ENCODE assay signal across 18 mouse cellular contexts in genomic region chr13:117722090-117722489, GRCm38 (mm10).
DNase-seq lines count a peak whose midpoint lies in the region; ATAC-seq and TF ChIP-seq lines count a peak whose summit lies in the region.
"Had no signal": no experiment of that assay in that cellular context is flagged by ENCODE, and none has a peak within 500 bp of the region (broad histone marks: within the 10 kb centered on the region; RNA-seq: fewer than 3 reads in every experiment).

No protein-coding gene starts in this region.

- ATAC-seq in frontal cortex, adult (ENCODE audit: low TSS enrichment) = 0 out of 2 replicates have a peak, but pooled peaks have one; percentile 20
- ATAC-seq: midbrain, embryonic 15.5 days had no signal

- WGBS in kidney, adult 2 months = 37% methylated on average over 4 of the region's 4 CpGs

- no peak for TF ChIP-seq POLR2A in brain, embryonic 14.5 days (IDR thresholded peaks at IDR 0.05; ENCODE audit: borderline replicate concordance, extremely low read depth, insufficient read depth, insufficient read length, poor library complexity, severe bottlenecking)
- no peak for TF ChIP-seq POLR2A in kidney, adult 2 months (IDR thresholded peaks at IDR 0.05; ENCODE audit: low read depth, low read length)

- no peaks in the 10 kb centered on the region for H3K36me3 ChIP-seq in kidney, adult 2 months (ENCODE audit: control insufficient read depth, insufficient read depth, low read length)
- H3K36me3 ChIP-seq: embryonic facial prominence, embryonic 15.5 days; midbrain, embryonic 15.5 days had no signal

- no peak overlapping the region for H3K4me3 ChIP-seq in layer of hippocampus, adult 2 months
- H3K4me3 ChIP-seq in kidney, adult 2 months (ENCODE audit: insufficient read depth, low read depth, low read length) = no peak overlapping the region
- H3K4me3 ChIP-seq: embryonic facial prominence, embryonic 15.5 days; gastrocnemius, adult 2 months; midbrain, embryonic 15.5 days; myocyte had no signal

- DNase-seq in frontal cortex, postnatal 14 days (ENCODE audit: low spot score in 2 of 2) = no peak
- DNase-seq in brain, adult 2 months (ENCODE audit: low read depth, low spot score) = peak; percentile 64
- DNase-seq in brain, embryonic 14.5 days (ENCODE audit: low read depth) = peak; percentile 50
- peak; percentile 41 to 66 for DNase-seq in layer of hippocampus, adult 2 months (ENCODE audit: low spot score in 2 of 2)
- DNase-seq in kidney, adult 2 months = no peak
- DNase-seq in adrenal gland, postnatal 10 days = no peak
- DNase-seq: adrenal gland, adult 8-10 months; gastrocnemius, adult 2 months; kidney, adult 9 months; kidney, postnatal 36 days; lung, adult 18-20 months; lung, postnatal 14 days; thymus, postnatal 25 days had no signal

- H3K4me1 ChIP-seq in kidney, adult 2 months (ENCODE audit: control insufficient read depth, insufficient read depth, low read length) = no peaks in the 10 kb centered on the region
- H3K4me1 ChIP-seq: embryonic facial prominence, embryonic 15.5 days; midbrain, embryonic 15.5 days had no signal

- no peaks in the 10 kb centered on the region for H3K27me3 ChIP-seq in kidney, adult 2 months (replicated peaks; ENCODE audit: control insufficient read depth, insufficient read depth, low read length)
- H3K27me3 ChIP-seq: embryonic facial prominence, embryonic 15.5 days; midbrain, embryonic 15.5 days had no signal

- H3K27ac ChIP-seq in layer of hippocampus, adult 2 months = peak overlapping the region; percentile 58; the same call in 1 of the 2 replicates
- no peak overlapping the region for H3K27ac ChIP-seq in kidney, adult 2 months (ENCODE audit: insufficient read depth, low read depth, low read length)
- H3K27ac ChIP-seq: embryonic facial prominence, embryonic 15.5 days; gastrocnemius, adult 2 months; hindbrain, embryonic 14.5 days; midbrain, embryonic 15.5 days had no signal

- no peak for TF ChIP-seq CTCF in brain, embryonic 14.5 days (IDR thresholded peaks at IDR 0.05; ENCODE audit: borderline replicate concordance, extremely low read depth, insufficient read depth, insufficient read length)
- TF ChIP-seq CTCF in layer of hippocampus, adult 2 months (conservative IDR thresholded peaks at IDR 0.05) = no peak
- TF ChIP-seq CTCF in kidney, adult 2 months (conservative IDR thresholded peaks at IDR 0.05; ENCODE audit: insufficient read depth, insufficient read length, low read depth, low read length) = no peak

Comparison
In these comparisons a context has a peak if more than half of its experiments do, and no peak if none do; other contexts are left out.
1. DNase-seq: peak in brain, adult 2 months (single experiment), brain, embryonic 14.5 days (single experiment) and layer of hippocampus, adult 2 months (2 of 2); none in frontal cortex, postnatal 14 days (0 of 2), kidney, adult 2 months (single experiment) and adrenal gland, postnatal 10 days (single experiment).